Mouse (Mus musculus) adipose tissue, adult 10 weeks (tissue): ENCODE measurements around the gene Prr23a1. TPM values are rescaled to one million over a fixed set of nuclear protein-coding genes. Genes with fewer than 3 reads are reported as not detected.

Experiments
- polyA plus RNA-seq: library from polyadenylated mRNA; stranded (reverse); fragments of 350-450 nt; fragmentation: Illumina TruSeq; extraction: RNeasy Lipid Tissue Mini Kit (QIAGEN cat#74804); gene quantifications from one replicate; pipeline ENCODE4 v1.2.3, GENCODE M21; 2014; ENCODE audit warnings: low read depth, low replicate concordance

The Prr23a1 gene
- polyA plus RNA-seq: not detected

GRCm38 (mm10) chr9:98842117-98842516, at the start of gene Prr23a1:
Gene Prr23a1, plus strand, starts transcription at chr9:98842503.

GRCm38 (mm10) chr9:98856210-98856609, 13.9 kb downstream of the Prr23a1 start, which contains the start of gene Prr23a2:
Gene Prr23a2, plus strand, starts transcription at chr9:98856494.

GRCm38 (mm10) chr9:98864571-98864970, 22.3 kb downstream of the Prr23a1 start, which contains the start of gene Prr23a3:
Gene Prr23a3, plus strand, starts transcription at chr9:98864767.

Other genes starting within 250 kb of the Prr23a1 start
- 21.7 TPM for gene Mrps22, start 240.8 kb upstream of the Prr23a1 start, polyA plus RNA-seq
- not detected for gene Prr23a2, start 14.0 kb downstream of the Prr23a1 start, polyA plus RNA-seq
- gene Prr23a3, start 22.3 kb downstream of the Prr23a1 start, polyA plus RNA-seq: not detected
- gene 7420426K07Rik, start 60.6 kb downstream of the Prr23a1 start, polyA plus RNA-seq: not detected
- 1.1 TPM for gene Foxl2, start 112.8 kb downstream of the Prr23a1 start, polyA plus RNA-seq
- gene Faim, start 143.9 kb downstream of the Prr23a1 start, polyA plus RNA-seq: 45.6 TPM
- not detected for gene Gm1123, start 193.2 kb downstream of the Prr23a1 start, polyA plus RNA-seq